Mouse (Mus musculus) Muller cell, postnatal 12 days (primary cell): ENCODE results near the gene Gpi1.
"Not testable (repeated sequence)": the region's sequence is repeated elsewhere in the genome, so short reads cannot be mapped to it uniquely, and the experiment has no call there.

Experiments
- DNase-seq: peaks from one replicate; pipeline ENCODE4 v3.0.0-alpha.2; 2015; ENCODE audit errors: inconsistent ontology term

Gene Gpi1

GRCm38 (mm10) chr7:34189376-34189989 lies 40.7 kb downstream of the Gpi1 start:
- DNase-seq: no peak

- DNase-seq: no peak
These were observed 46.3 kb downstream of the Gpi1 start for GRCm38 (mm10) chr7:34183794-34184193.

GRCm38 (mm10) chr7:34183356-34183755 lies 46.8 kb downstream of the Gpi1 start:
- DNase-seq: no peak

- DNase-seq: not testable (repeated sequence)
These were observed 53.9 kb downstream of the Gpi1 start for GRCm38 (mm10) chr7:34176241-34176640.

GRCm38 (mm10) chr7:34172251-34172650 lies 57.9 kb downstream of the Gpi1 start:
- DNase-seq: no peak

- no peak for DNase-seq
These were observed 60.7 kb downstream of the Gpi1 start, which contains the start of gene Uba2 for GRCm38 (mm10) chr7:34169454-34169853. TSS of gene Uba2 (minus strand) at chr7:34169599.

GRCm38 (mm10) chr7:34168470-34169251 lies 61.5 kb downstream of the Gpi1 start:
- peak; percentile 92 for DNase-seq

- peak; percentile 46 for DNase-seq
These were observed 62.2 kb downstream of the Gpi1 start for GRCm38 (mm10) chr7:34167766-34168469.

- DNase-seq: peak; percentile 54
These were observed 63.3 kb downstream of the Gpi1 start for GRCm38 (mm10) chr7:34166850-34167249.

GRCm38 (mm10) chr7:34165999-34166398 lies 64.1 kb downstream of the Gpi1 start:
- no peak for DNase-seq

- no peak for DNase-seq
These were observed 65.5 kb downstream of the Gpi1 start for GRCm38 (mm10) chr7:34164671-34165070.

- DNase-seq: no peak
These were observed 71.0 kb downstream of the Gpi1 start for GRCm38 (mm10) chr7:34159167-34159566.

GRCm38 (mm10) chr7:34157994-34158393 lies 72.1 kb downstream of the Gpi1 start:
- DNase-seq: peak; percentile 25
